Mouse (Mus musculus) lung, embryonic 14.5 days (tissue): ENCODE results near the gene Rabgap1l. TPM values are rescaled to one million over a fixed set of nuclear protein-coding genes. Genes with fewer than 3 reads are reported as not detected.

ENCODE experiments used
- ATAC-seq: fragments of 200-750 bp; cut with Nextera tagmentation; 2 replicates; pipeline ENCODE4 v1.8.0; 2017; ENCODE audit warnings: mild to moderate bottlenecking, moderate TSS enrichment, moderate library complexity; ENCODE audit not compliant: insufficient read depth
- DNase-seq: peaks from one replicate; pipeline ENCODE4 v3.0.0-alpha.2; 2015
- H3K27ac ChIP-seq: fragments of 300-500 bp; sonication (generic); 2 replicates; pipeline ENCODE4 v1.5.1; 2014; ENCODE audit warnings: low read depth, mild to moderate bottlenecking, moderate library complexity
- H3K27me3 ChIP-seq: fragments of 300-500 bp; sonication (generic); 2 replicates; pipeline ENCODE4 v1.6.1; 2014; ENCODE audit warnings: low read length, control low read depth; ENCODE audit not compliant: insufficient read depth
- H3K36me3 ChIP-seq: fragments of 300-500 bp; sonication (generic); 2 replicates; pipeline ENCODE4 v1.6.1; 2014; ENCODE audit warnings: control low read depth; ENCODE audit not compliant: insufficient read depth
- H3K4me1 ChIP-seq: fragments of 300-500 bp; sonication (generic); 2 replicates; pipeline ENCODE4 v1.6.1; 2014; ENCODE audit warnings: antibody characterized with exemption, control low read depth; ENCODE audit not compliant: insufficient read depth
- H3K4me2 ChIP-seq: fragments of 300-500 bp; sonication (generic); 2 replicates; pipeline ENCODE4 v1.6.1; 2014; ENCODE audit warnings: mild to moderate bottlenecking
- H3K4me3 ChIP-seq: fragments of 300-500 bp; sonication (generic); 2 replicates; pipeline ENCODE4 v1.5.1; 2014; ENCODE audit warnings: low read depth, low read length
- H3K9ac ChIP-seq: fragments of 300-500 bp; sonication (generic); 2 replicates; pipeline ENCODE4 v1.6.1; 2014
- H3K9me3 ChIP-seq: fragments of 300-500 bp; sonication (generic); 2 replicates; pipeline ENCODE4 v1.6.1; 2016; ENCODE audit warnings: low read depth, low read length, control low read depth
- CTCF ChIP-seq: IDR thresholded peaks from 2 replicates; pipeline ENCODE4 v1.5.1; 2016; ENCODE audit warnings: antibody characterized with exemption, low read depth
- WGBS: fragments of 180-500 bp; shearing (Covaris S2); extraction: QIAGEN DNeasy Blood & Tissue Kit; methylation state at CpG from one replicate; pipeline ENCODE4 v1.1.7; 2014; 5-methylcytosine and 5-hydroxymethylcytosine counted together
- polyA plus RNA-seq: library from polyadenylated mRNA; unstranded; fragments of >200 nt; fragmentation: Nextera tagmentation; extraction: Ambion mirVana; gene quantifications from 2 replicates; pipeline ENCODE4 v1.2.1, GENCODE M21; 2014

Rabgap1l gene
- polyA plus RNA-seq, 1 experiment from 2014 or later: 19.3 TPM

DNA sequence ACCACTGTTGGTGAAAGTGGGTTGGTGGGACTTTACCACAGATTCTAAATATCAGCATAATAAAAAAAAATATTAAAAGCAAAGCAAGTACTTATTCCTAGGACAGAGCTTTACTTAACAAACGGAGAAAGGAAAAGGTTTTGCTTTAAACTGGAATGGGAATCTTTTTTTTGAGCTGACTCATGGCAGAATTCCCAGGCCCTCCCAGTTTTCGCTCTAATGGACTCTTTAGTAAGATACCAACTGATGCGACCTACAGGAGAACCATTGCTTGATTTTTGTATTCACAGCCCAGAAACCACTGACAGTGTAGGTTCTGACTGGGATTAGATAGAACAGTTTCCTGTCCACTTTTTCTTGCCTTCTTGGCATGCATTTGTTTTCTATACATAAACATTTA, 582.4 kb downstream of the Rabgap1l start:
- H3K36me3 ChIP-seq: peaks cover 28% of the 10 kb centered on the region
- H3K27ac ChIP-seq: no peak overlapping the region
- ATAC-seq (no peak), DNase-seq (peak; percentile 39)
- 36% methylated on average over 3 of the region's 3 CpGs for WGBS
- peak overlapping the region; percentile 92; the same call in 1 of the 2 replicates for H3K9ac ChIP-seq
- peak overlapping the region; percentile 68 for H3K4me2 ChIP-seq
- H3K4me1 ChIP-seq: peaks cover 9% of the 10 kb centered on the region
- H3K9me3 ChIP-seq: no peaks in the 10 kb centered on the region
- H3K27me3 ChIP-seq: no peaks in the 10 kb centered on the region
- H3K4me3 ChIP-seq: peak overlapping the region; percentile 91
- no peak for TF ChIP-seq CTCF

DNA sequence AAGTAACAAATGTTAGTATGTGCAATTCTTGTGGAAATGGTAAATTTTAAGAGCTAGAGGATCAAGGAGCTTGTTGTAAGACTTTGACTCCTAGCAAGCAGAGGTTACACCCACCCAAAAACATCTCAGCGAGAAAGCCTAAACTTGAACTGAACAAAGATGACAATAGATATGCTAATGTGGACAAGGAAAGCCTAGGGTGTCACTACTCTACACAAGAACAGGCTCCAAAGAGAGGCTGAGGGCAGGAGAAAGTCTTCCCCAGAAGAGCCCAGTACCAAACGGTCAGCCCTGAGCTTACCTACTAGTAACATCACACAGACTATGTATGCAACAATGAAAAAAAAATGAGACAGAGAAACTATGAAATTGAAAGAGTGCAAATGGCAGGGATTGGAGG, 583.2 kb downstream of the Rabgap1l start:
- TF ChIP-seq CTCF: no peak
- no peaks in the 10 kb centered on the region for H3K9me3 ChIP-seq
- WGBS: 81% methylated on average over 2 of the region's 2 CpGs
- no peak overlapping the region for H3K9ac ChIP-seq
- H3K27ac ChIP-seq: no peak overlapping the region
- no peak overlapping the region for H3K4me3 ChIP-seq
- peaks cover 34% of the 10 kb centered on the region for H3K36me3 ChIP-seq
- DNase-seq (no peak), ATAC-seq (no peak)
- H3K4me2 ChIP-seq: no peak overlapping the region
- H3K27me3 ChIP-seq: no peaks in the 10 kb centered on the region
- peaks cover 9% of the 10 kb centered on the region for H3K4me1 ChIP-seq

DNA sequence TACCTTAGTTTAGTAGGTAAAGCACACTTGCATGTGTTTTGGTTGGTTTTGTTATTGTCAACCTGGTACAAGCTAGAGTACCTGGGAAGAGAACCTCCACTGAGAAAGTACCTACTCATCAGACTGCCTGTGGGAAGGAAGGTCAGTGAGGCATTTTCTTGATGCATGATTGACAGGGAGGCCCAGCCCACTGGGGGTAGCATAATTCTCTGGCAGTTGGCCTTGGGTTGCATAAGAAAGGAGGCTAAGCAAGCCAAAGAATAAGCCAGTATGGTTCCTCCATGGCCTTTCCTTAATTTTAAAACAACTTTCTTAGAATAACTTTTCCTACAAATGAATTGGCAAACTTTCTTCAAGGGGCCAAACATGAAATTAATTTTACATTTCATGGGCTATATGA, 587.5 kb downstream of the Rabgap1l start:
- DNase-seq (no peak), ATAC-seq (no peak)
- Histone ChIP-seq H3K27ac (no peak overlapping the region), H3K27me3 (no peaks in the 10 kb centered on the region), H3K9ac (no peak overlapping the region), H3K4me2 (no peak overlapping the region), H3K4me3 (no peak overlapping the region), H3K36me3 (peaks cover 72% of the 10 kb centered on the region), H3K4me1 (no peaks in the 10 kb centered on the region), H3K9me3 (no peaks in the 10 kb centered on the region)
- TF ChIP-seq CTCF: no peak

DNA sequence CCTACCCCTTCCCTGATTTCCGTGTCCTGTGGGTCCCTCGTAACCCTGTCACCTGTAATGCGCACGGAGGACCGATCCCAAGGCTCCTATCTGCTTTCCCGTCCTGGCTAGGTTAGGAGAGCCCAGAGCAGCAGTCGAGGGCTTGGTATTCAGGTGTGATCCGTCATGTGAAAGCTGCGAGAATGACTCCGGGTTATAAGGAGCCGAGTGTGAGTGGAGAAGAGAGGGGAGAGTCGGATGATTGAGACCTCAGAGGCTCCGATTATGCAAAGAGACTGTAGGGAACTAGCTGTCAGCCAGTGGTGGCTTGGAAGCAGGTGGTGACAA, 597.7 kb downstream of the Rabgap1l start:
- DNase-seq (no peak), ATAC-seq (no peak)
- H3K4me2 ChIP-seq: peak overlapping the region; percentile 69
- WGBS: under 1% methylated on average over 13 of the region's 13 CpGs
- H3K9me3 ChIP-seq: no peaks in the 10 kb centered on the region
- peak overlapping the region; percentile 87 for H3K4me3 ChIP-seq
- H3K27ac ChIP-seq: peak overlapping the region; percentile 71
- no peak for TF ChIP-seq CTCF
- H3K9ac ChIP-seq: peak overlapping the region; percentile 90
- H3K4me1 ChIP-seq: no peaks in the 10 kb centered on the region
- H3K36me3 ChIP-seq: peaks cover 22% of the 10 kb centered on the region
- no peaks in the 10 kb centered on the region for H3K27me3 ChIP-seq

DNA sequence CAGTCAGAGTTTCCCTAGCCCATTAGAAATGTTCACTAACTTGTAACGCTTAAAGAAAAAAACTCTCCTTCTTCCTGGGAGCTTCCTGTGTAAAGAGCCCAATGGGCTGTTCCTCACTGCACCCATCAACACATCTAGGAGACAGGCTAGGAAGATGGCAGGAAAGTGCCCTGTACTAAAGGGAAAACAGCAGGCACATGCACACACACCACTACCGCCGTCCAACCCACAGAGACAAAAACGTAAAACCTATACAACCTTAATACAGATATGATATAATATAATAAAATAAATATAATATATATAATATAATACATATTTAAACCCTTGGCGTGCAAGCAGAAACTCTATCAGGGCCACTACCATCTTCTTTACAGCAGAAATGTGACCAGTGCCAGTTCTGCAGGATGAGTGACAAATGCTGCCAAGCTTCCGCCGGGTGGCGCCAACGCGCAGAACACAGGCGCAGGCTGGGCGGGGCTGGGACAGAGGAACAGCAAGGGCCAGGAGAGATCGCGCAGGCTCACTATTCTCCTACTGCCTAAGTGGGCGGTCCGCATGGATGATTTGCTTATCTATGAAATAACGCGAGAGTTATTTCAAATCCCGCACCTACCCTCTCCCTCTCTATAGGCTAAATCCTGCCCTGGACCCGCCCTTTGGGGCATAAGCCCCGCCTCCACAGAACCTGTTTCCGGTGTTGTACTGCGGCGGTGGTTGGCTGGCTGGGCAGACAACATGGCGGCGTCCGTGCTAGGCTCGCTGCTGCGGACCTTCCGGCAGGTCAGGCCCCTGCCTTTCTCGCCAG, 598.3 kb downstream of the Rabgap1l start, which contains the start of gene Mrps14:
TSS of gene Mrps14 (plus strand) at position 687 of the 808 bp plus-strand sequence.
- Histone ChIP-seq H3K27ac (peak within 1 kb of the TSS; percentile 71), H3K4me3 (peak within 1 kb of the TSS; percentile 87), H3K4me1 (no peaks in the 10 kb centered on the region), H3K4me2 (peak within 1 kb of the TSS; percentile 69), H3K36me3 (peaks cover 19% of the 10 kb centered on the region), H3K27me3 (no peaks in the 10 kb centered on the region), H3K9ac (peak within 1 kb of the TSS; percentile 90), H3K9me3 (no peaks in the 10 kb centered on the region)
- 6% methylated on average over 31 of the region's 31 CpGs for WGBS
- peak; percentile 82 for TF ChIP-seq CTCF
- DNase-seq (peak; percentile 100), ATAC-seq (peak; percentile 99)

DNA sequence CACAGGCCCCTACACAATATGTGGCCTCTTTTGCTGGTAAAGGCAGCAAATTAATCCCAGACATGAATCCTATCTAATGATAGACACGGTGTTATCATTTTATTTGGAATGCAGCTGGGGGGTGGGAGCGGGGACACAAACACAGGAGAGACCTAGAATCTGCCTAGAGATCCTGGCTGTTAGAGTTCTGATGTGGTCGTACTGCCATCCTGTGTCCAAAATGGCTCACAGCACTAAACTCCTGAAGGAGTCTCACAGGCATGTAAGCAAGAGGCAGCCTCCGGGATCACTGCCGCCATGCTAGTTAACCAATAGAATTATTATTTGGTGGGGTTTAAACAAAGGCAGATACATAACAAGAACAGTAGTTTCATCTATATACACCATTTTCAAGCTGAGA, 608.5 kb downstream of the Rabgap1l start:
- peak; percentile 82; the same call in 1 of the 2 replicates for ATAC-seq
- Histone ChIP-seq H3K9me3 (no peaks in the 10 kb centered on the region), H3K4me3 (no peak overlapping the region), H3K27ac (no peak overlapping the region), H3K36me3 (no peaks in the 10 kb centered on the region), H3K27me3 (no peaks in the 10 kb centered on the region), H3K4me2 (no peak overlapping the region), H3K4me1 (no peaks in the 10 kb centered on the region), H3K9ac (no peak overlapping the region)
- WGBS: 12% methylated on average over 5 of the region's 5 CpGs
- peak; percentile 77 for TF ChIP-seq CTCF
- peak; percentile 82 for DNase-seq

DNA sequence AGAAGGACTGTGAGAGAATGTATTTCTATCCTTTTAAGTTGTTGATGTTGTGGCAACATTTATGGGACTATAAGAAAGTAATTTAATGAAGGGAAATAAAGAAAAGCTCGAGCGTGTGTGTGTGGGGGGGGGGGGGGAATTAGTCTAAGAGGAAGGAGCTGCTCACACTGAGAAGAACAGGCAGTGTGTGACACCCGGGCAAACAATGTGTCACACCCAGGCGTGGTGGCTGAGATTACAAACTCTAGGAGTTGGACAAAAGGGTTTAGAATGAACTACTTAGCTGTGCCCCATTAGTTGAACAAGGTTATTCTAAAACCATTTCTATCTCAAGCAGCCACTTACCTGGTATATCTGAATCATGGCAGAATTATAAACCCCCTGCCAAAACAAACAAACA, 611.8 kb downstream of the Rabgap1l start:
- Histone ChIP-seq H3K27me3 (no peaks in the 10 kb centered on the region), H3K9ac (no peak overlapping the region), H3K9me3 (no peaks in the 10 kb centered on the region), H3K36me3 (no peaks in the 10 kb centered on the region), H3K4me3 (no peak overlapping the region), H3K27ac (no peak overlapping the region), H3K4me1 (no peaks in the 10 kb centered on the region), H3K4me2 (no peak overlapping the region)
- ATAC-seq (no peak), DNase-seq (no peak)
- WGBS: 63% methylated on average over 4 of the region's 4 CpGs
- TF ChIP-seq CTCF: no peak
